Mouse (Mus musculus): Measurements from ENCODE around the gene Gprc5c.
A peak's percentile ranks its signal among the peaks of the same experiment; 100 is the strongest.

The Gprc5c gene

DNA sequence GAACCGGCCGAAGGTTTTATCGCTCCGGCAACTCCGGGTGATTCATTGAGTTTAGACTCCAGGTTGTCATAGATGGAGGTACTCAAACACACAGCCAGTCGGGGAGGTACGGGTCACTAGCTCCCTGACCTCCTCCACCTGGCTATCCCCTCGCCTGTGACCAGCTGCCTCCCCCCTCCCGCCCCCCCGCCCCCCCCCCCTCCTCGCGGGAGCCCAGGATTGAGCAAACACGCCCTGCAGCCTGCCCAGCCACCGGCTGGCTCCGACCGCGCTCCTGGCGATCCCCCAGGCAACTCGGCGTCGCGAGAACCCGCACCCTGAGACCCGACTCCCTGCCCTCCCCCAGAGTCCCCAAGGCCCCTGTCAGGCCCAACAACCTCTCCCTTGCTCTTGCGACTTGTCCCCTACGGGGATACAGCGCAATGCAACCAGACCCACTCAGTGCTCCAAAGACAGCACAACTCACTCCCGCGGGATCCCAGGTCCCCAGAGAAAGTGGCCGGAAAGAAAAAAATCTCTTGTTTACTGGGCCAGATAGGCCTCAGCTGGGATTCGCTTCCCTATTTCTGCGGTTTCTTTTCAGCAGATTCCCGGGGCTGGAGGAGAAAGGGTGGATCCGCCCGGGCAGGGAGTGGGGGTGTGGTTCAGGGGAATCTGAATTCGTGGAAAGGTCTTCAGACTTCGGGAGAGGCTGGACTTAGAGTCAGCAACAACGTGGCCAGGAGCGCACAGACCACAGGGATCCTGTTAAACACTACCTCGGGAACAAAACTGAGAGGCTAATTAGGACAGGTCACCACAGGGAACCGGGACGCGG is at the start of gene Gprc5c:
Gprc5c (plus strand) TSS at position 701 of the 817 bp plus-strand sequence.
- DNase-seq = peak; percentile 73

DNA sequence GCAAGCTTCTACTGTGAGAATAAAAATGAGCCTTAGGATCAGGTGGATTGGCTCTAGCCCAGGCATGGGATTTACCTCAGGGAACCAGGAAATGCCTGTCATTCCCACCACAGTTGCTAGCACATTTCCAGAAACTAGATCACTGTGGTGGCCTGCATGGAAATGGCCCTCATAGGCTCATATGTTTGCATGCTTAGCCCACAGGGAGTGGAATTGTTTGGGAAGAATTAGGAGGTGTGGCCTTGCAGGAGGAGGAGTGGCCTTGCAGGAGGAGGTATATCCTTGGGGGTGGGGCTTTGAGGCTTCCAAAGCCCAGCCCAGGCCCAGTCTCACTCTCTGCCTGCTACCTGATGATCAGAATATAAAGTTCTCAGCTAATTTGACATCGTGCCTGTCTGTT is 49.0 kb upstream of the Gprc5c start:
- no peak for DNase-seq

DNA sequence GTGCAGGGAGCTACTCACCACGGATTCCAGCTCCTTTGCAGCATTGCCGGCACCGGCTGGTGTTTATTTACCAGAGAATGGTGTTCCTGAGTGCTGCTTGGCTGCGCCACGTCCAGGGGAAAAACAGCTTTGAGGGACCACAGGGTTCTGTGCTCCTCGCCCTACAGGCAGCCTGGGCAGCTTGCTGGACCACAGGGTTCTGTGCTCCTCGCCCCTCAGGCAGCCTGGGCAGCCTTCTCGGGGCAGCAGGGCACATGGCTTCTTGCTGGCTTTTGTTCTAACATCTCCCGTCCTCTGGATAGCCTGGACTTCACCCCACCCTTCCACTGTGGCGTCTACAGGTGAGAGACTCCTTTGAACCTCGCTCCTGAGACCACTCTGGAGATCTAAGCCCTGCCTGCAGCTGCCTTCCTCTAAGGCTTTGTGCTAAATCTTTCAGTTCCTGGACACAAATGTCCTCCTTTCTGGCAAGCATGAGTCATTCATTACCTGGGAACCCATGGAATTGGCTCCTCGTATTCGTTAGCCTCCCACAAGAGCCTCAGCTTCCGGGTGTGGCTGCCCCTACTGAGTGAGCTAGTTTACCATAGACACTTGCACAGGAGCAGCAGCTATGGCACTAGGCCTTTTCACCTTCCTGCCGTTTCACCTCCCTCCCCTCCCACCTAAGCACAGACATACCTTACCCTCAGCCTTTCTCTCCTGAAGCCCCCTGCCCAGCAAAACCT is 48.2 kb upstream of the Gprc5c start:
- DNase-seq = peak; percentile 43

DNA sequence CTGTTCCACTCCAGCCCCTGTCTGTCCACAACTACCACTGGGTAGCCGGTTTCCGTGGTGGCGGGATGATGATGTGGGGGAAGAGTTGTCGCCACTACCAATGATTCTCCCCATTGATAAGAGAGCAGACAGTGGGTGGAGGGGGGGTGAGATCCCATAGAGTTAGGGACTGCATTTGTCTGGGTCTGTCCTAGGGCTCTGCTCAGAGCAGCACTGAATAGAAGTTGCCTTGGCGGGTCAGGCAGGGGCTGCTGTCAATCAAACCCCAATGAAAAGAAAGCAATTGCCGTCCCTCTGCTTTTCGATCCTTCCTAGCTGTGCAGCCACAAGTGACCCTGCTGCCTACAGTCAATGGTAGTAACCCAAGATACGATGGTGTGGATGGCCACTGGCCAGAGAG is 47.0 kb upstream of the Gprc5c start:
- DNase-seq = peak; percentile 29

DNA sequence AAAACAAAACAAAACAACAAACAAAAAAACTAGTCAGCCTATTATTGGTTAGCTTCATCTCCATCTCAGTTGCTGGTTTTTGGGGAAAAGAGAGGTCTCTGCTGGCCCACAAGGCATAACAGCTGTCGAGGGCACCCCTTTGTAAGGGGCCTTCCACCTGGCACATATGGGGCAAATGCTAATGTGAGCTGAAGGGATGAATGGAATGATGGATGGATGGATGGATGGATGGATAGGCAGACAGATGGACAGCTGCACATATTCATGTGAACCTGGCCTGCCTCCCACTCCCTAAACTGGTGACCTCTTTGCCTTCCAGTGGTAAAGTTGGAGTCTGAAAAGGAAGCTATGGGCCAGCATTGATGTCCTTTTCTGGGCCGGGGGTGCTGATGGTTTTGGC is 43.9 kb upstream of the Gprc5c start:
- DNase-seq = no peak

DNA sequence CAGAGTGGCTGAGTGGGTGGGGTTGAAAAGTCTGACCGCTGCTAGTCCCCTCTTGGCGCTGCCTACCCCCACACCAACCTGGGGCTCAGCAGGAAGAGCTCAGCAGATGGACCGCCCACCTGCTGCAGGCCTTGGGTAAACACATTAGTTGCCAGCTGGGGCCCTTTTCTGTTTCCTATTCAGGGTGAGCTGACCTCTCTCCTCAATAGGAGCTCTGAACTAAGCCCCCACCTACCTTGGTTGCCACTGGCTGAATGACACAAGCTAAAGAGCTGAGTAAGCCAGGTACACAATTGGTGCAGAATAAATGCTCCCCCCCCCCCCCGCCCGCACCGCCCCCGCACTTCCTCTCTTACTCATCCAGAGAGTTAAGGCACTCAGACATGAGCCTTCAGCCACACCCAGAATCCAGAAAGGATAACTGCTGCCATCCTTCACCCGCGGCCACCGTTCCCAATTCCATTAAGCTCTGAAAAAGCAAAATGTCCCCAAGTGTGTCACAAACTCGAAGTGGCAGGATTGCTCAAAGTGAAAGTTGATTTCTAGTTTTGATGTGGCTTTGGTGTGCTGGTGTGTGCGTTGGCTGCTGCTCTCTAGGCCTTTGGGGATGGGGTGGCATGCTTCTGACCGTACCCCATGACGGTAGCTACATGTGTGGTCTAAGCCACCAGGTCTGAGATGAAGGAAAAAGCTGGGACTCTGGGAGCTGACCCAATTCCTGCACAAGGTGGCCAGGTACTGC is 43.1 kb upstream of the Gprc5c start:
- no peak for DNase-seq

DNA sequence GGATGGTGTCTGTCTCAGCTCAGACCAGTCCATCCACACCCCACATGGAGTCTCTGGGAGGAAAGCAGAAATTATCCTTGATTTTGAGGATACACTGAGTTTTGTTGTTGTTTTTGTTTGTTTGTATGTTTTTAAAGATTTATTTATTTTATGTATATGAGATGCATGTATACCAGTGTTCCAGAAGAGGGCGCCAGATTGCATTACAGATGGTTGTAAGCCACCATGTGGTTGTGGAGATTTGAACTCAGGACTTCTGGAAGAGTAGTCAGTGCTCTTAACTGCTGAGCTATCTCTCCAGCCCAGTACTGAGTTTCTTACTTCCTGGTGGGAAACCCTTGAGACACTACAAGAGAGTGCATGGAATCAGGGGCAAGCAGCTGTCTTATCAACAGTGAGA is 41.6 kb upstream of the Gprc5c start:
- DNase-seq = no peak

DNA sequence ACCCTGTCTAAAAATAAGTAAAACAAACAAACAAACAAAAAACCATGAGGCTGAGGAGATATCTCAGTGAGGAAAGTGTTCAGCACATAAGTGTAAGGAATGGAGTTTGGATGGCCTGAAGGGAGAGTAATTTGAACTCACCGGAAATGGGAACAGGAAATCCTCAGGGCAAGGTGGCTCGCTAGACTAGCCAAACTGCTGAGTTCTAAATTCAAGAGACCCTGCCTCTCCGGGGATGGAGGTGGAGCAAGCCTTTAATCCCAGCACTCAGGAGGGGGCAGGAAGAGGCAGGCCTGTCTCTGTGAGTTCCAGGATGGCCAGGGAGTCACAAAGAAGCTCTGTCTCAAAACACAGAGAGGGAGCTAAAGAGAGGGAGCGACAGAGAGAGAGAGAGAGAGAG is 40.6 kb upstream of the Gprc5c start:
- DNase-seq = no peak

DNA sequence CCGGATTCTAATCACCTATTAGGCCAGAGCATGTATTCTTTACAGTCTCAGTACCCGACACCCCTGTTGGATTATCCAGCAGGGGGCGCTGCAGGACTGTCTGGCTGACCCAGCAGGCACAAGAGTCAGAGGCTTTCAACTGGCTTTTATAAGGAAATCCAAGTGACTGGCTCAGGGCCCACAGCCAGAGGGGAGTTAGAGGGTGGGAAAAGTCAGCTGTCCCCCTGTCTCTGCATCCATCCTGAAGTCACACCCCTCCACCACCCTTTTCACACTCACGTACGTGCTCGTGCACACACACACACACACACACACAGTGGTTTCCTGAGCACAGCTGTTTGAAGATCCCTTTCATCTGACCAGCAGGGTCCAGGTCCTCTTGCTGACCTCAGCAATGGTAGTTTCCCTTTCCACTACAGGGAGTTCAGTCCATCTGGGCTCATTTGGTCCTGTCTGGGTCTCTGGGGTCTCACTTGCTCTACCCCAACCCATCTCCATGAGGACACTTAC is 38.2 kb upstream of the Gprc5c start:
- DNase-seq = peak; percentile 97

DNA sequence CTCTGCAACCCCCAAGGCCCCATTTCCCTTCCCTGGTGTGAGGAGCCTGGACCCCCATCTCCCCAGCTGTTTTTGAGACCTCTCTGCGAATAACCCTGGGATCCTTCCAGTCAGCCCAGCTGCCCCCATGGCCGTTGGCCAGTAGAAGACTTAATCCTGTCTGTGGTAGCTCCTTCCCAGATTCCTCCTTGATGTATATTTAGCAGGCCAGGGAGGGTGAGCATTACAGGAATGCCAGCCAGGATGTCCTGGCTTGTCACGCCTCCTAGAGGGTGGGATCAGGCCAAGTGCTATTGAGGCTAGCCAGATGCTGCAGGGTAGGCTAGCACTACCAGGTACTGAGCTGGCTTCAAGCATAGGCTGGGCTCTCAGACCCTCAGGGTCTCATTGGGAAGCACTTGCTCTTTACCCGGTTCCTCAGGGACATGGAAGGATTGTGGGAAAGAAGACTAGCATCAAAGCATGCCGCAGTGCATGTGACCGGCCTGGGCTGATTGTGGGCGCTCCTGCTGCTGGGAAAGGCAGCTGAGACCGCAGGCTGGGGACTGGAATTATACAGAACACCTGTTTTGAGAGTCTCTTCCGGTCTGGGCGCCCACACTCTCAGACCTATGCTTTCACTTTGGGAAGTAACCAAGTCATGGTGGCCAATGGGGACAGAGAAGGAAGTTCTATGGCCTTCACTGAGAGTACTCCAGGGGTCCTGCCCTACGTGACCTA is 35.9 kb upstream of the Gprc5c start:
- DNase-seq = no peak

DNA sequence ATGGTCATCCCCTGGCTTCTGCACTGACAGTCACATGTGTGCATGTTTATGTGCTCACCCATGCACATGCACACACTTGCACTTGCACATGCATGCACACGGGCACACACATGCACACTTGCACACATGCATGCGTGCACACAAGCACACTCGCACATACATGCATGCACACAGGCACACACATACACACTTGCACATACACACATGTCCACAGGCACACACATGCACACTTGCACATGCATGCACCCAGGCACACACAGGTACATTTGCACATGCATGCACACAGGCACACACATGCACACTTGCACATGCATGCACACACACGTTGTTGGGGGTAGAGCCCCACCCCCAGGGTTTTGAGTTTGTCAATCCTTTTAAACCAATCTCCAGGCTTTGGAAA is 34.0 kb upstream of the Gprc5c start:
- no peak for DNase-seq

DNA sequence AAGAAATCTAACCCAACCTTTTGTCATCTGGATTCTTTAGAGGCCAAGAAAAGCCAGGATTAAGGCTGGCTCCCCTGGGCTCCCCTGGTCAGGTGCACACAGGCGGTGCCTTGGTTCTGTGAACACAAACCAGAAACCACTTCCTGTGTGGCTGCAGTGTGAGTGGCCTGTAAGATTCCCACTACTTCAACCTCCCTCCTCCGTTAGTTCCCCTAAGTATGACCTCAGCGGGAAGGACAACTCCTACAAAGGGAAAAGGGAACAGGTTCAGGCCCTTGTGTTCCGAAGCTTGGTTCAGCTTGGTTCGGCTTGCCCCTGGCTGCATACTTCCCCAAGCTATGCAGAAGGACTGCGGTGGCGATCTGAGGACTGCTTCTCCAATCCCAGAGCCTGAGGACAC is 32.8 kb upstream of the Gprc5c start:
- no peak for DNase-seq

DNA sequence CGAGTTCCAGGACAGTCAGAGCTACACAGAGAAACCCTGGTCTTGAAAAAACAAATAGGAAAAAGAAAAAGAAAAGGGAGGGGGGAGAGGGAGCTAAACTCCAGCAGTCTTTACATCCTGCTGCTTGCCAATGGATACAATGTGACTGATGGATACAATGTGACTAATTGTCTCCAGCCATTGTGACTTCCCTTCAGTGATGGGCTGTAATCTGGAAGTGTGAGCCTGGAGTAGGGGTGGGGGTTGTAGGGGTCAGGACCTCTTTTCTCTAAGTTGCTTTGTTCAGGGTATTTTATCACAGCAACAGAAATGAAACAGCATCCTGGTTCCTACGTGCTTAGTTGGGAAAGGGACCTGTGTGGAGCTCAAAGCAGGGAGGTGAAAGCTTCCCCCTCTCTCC is 31.8 kb upstream of the Gprc5c start:
- DNase-seq = no peak

DNA sequence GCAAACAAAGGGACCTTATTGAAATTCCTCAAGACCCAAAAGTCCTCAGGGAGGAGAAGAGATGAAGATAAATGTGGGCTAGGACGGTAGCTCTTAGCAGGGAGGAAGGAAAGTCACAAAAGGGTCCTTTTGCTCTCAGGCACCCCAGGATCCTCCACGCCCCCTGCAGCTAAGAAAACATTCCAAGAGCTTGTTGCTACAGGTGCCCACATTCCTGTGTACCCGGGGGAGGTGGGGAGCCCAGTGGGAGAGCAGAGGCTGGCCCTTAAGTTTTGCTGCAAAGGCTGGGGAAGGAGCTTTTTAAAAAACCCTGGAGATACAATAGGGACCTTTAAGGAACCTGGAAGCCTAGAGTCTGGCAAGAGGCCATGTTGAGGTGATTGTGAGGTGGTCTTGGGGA is 30.5 kb upstream of the Gprc5c start:
- no peak for DNase-seq

DNA sequence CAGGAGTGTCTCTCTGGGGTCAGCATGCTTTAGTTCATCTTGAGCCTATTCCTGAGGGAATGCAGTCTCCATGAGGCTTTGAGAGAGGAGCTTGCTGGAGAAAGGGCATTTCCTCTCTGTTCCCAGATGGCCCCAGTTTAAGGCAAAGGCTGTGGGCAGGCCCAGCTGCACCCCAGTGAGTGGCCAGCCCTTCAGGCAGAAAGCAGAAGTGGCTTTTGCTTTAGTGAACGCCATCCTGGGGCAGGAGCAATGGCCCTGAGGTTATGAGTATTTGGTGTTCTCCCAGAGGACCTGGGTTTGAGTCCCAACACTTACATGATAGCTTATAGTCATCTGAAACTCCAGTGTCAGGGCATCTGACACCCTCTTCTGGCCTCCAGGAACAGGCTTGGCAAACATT is 29.6 kb upstream of the Gprc5c start:
- no peak for DNase-seq

DNA sequence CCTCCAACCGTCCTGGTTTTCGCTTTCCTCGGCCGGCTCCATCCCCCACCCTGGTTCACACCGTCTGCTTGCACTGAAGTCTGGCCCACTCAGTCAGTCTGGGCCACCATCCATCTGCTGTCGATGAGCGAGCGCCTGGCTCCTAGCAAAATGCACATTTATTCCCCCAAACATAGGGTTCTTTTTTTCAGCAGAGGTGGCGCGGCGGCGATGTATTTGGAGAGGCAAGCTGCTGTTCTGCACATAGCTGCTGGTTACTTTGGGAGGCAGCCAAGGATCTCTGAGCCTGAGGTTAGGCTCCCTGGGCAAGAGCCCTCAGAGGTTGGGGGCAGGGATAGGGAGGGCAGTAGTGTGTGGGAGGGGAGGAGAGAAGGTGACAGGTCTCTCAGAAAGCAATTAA is 28.2 kb upstream of the Gprc5c start:
- peak; percentile 76 for DNase-seq

DNA sequence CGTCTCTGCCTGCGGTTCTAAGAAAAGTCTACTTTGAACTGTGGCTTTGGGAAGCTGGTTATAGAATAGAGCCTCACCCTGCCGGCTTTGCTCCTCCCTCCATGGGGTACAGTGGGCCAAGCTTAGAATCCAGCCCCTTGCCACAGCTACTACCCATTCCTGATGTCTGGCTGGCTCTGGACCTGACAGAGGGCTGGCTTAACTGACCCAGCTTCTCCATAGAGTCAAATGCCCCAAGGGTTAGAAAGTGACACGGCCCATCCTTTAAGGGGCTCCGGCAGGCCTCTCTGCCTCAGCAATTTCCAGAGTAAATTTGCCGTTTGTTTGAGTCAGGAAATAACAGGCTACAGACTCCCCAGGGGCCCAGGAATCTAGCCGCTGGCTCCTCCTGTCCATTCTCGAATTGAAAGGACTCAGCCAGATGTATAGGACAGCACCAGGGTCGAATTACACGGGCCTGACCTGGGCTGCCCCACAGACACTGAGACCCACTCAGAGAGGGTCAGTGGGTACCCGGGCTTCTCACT is 27.7 kb upstream of the Gprc5c start:
- no peak for DNase-seq

DNA sequence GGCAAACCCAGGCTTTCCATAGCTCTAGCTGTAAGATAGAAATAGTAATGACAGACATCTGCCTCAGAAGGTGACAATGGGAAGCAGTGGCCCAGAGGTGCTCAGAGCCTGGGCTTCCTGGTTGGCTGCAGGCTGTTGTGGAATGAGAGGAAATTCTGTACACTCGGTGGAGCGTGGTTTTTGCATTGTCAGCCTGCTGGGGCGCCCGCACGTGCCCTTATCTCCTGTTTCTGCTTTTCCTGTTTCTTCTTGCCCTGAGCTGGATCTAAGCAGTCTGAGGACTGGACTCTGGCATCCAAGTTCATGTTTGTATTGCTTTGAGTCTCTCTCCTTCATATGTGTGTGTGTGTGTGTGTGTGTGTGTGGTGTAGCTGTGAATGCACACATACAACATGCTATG is 24.3 kb upstream of the Gprc5c start:
- peak; percentile 18 for DNase-seq

DNA sequence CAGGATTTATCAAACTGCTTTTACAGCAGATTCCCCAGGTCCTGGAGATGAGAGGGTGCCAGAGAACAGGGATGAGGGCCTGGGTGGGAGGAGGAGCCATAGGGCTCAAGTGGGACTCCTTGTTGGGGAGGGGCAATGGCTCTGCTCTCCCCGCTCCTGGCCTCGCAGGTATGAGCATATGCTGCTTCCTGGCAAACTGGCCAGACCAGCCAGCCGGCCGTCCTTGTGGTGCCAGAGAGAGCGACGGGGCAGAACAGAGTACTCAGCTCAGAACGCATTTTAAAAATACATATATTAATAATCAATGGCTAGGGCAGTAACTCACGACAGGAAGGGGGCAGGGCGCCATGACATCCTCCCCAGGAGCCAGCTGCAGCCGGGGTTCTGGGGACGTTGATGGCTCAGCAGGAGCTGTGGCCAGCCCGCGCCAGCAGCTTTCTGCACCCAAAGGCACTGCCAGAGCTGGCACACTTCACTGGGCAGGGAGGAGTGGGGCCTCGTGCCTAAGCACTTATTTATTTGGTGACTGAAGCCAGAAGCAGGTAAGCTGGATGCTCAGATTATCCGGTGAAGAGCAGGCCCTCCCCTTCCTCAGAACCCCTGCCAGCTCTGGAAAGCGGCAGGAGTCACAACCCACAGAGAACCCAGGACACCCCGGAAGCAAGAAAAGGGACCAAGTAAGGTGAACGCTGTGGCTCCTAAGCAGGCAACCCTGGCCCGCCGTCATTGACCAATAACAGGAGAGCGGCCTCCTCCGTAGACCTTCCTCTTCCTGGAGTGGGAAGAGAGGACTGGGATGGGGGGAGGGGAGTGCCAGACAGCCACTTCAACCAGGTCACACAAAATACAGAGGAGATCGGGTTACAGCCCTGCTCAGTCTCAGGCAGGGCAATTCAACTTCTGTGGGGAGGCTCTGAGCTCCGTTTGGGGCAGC is 21.2 kb upstream of the Gprc5c start:
- peak; percentile 90 for DNase-seq

DNA sequence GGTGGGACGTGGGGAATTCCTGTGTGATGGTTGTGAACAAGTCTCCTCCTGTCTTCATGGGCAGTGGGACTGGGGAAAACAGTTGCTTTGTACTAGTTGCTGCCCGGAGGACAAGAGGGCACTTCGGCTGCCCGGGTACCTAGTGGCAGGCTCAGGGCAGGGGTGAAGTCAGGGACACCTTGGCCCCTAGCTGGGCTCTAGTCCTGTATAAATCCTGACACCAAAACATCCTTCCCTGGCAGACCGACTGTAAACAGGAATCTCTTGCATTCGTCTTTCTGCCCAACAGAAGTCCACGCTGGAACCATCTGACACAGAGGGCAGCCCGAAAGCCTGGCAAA is 20.5 kb upstream of the Gprc5c start:
- no peak for DNase-seq

DNA sequence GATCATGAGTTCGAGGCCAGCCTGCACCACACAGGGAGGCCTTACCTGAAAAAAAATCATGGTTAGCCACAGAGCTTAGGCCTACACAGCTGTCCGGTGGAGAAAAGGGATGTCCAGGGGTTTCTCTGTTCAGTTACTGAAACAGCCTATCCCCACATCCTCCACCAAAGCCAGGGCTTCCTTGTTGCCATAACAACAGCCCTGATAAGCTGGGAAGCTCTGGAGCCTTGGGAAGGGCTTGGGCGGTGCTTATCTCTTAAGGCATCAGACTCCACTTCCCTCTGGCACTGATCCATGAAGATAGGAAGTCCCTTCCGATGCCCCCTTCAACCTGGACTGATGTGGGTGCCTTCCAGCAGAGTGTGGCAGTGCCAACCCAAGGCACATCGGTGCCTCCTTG is 17.8 kb upstream of the Gprc5c start:
- no peak for DNase-seq
